Mouse (Mus musculus): ENCODE results near the gene Med22.
"Not testable (repeated sequence)": the region's sequence is repeated elsewhere in the genome, so short reads cannot be mapped to it uniquely, and the experiment has no call there.

Med22 gene

DNA sequence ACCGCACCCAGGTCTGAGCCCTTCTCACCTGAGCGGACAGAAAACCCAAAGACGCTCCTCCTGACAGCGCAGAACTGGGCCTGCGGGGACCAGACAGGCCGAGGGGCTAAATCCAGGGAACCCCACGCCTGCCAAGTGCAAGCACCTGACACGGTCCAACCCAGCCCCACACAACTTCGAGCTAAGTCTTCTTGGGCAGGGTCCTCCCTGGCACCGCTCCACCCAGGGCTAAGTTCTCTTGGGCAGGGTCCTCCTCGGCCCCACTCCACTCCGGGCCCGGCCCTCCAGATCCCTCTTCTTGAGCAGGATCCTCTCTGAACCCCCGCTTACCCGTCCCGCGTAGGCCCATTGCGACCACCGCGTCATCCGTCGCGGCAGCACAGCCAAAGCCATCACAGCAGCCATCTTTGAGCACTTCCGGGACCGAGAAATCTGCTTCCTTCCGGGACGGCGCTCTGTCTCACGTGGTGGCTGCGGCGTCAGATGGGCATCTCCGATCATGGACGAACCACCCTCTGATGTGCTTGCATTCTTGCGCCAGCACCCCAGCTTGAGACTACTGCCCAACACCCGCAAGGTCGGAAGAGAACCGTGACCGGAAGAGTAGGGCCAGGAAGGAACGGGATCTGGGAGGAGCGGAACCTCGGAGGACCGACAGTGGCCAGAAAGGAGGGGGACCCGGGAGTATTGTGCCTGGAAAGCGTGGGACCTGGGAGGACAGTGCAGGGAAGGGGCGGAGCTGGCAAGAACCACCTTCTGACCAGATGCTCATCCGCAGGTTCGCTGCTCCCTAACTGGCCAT lies 5.7 kb upstream of the Med22 start, which contains the start of the genes Surf2 and Surf1:
TSS of gene Surf2 (plus strand) at position 441 of the 802 bp plus-strand sequence.
TSS of gene Surf1 (minus strand) at position 604 of the 802 bp plus-strand sequence.
- DNase-seq = peak; percentile 90

GRCm38 (mm10) chr2:26914148-26914941 lies 3.9 kb upstream of the Med22 start:
- no peak for DNase-seq

DNA sequence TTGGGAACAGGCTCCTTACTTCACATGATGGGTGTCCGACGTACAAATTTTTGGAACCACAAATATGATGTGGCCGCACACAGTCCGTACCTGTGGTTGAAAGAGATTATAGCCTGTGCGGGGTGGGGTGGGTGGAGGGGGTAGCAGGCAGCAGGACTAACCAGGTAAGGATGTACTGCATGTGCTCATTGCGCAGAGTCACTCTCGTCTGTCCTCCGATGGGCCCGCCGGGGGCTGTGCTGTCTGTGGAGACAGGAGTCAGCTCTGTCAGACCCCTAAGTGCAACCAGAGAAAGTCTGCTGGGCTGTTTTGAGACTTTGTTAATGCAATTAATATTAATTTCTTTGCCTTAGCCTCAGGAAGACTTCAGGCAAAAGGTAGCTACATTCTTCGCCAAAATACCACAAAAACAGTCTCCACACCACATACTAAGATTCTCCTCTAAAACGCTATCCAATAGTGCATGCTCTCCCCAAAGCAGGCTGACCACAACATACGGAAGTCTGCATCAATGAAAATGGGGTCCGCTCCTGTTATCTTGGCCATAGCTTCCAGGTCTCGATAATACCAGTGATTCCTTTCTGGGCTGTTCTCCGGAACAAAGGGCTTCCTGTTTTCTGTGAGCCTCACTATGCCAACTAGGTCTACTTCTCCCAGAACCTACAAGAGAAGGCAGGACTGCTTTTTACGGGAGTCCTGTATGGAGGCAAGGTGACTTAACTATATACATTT lies 3.1 kb upstream of the Med22 start:
- DNase-seq = no peak

GRCm38 (mm10) chr2:26912253-26912770 lies 1.8 kb upstream of the Med22 start:
- DNase-seq = no peak

DNA sequence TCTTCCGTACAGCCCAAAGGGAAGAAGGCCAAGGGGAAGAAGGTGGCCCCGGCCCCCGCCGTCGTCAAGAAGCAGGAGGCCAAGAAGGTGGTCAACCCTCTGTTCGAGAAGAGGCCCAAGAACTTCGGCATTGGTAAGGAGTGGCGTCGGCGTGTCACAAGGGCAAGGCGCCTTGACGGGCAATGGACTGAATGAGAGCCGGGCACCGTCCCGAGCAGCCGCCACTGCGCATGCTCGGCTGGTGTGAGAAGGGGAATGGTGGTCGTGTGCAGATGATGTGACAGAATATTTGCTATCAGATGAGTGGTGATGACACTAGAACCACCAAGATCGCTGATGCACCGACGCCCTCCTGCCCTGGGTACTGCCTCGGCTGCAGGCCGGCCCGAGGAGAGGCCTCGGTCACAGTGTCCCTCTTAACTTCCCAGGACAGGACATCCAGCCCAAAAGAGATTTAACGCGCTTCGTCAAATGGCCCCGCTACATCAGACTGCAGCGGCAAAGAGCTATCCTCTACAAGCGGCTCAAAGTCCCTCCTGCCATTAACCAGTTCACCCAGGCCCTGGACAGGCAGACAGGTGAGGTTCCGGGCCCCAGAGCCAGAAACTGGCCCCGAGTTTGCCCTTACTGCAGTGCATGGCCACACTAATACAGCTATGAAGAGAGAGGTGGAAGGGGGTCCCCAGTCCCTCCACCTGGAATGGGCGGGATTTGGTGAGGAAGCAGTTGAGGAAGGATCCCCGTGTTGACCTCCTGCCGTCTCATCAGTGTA lies 703 bp upstream of the Med22 start:
- DNase-seq = peak; percentile 84 to 88

- no peak for DNase-seq
Measured at GRCm38 (mm10) chr2:26909387-26909784, 1.1 kb downstream of the Med22 start.

DNA sequence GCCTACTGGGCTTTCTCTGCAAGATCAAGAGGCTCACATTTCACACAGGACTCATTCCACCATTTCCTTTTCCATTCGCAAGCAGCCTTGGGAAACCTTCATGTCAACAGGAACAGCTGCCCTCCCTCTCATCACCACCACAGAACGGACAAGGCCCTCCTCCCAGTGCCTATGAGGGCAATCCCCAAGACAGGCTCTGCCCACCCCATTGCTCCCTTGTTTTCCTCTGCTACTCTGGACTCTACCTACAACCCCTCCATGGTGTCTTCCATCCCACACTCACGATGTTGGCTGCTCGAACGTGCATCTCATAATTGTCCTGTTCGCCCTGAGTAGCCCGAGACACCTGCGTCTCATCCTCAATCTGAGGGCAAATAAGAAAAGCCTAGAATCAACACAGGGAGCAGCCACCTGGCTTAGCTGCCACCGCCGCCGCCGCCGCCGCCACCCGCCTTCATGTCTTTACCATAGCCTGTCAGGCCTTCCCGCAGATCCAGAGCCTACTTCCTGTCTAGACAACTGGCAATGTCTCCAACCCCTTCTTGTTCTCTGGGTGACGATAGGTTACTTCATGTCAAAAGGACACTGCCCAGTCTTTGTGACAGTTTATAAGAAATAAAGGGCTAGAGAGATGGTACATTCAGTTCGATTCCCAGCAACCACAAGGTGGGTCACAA lies 1.6 kb downstream of the Med22 start:
- DNase-seq = peak in 1 of 2 experiments; percentile 17

GRCm38 (mm10) chr2:26907109-26907508 lies 3.4 kb downstream of the Med22 start:
- DNase-seq = peak; percentile 67 to 73

GRCm38 (mm10) chr2:26906431-26906830 lies 4.0 kb downstream of the Med22 start:
- DNase-seq = no peak

DNA sequence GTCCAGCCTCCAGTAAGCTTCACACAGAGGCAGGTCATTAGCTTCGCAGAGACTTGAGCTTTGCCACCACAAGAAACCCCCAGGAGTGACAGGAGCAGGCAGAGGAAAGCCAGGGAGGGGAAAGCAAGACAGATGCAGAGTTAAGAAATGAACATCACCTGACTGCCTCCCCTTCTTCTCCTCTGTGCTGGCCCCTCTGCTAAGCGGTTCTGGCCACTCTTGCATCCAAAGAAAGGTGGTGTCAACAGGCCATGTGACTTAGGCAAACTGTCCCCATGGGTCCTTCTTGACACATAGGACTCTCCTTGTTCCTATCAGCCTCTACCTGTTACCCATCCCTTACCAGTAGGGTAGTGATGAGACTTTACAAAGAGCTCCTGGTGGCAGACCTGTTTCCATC lies 4.5 kb downstream of the Med22 start:
- no peak for DNase-seq

DNA sequence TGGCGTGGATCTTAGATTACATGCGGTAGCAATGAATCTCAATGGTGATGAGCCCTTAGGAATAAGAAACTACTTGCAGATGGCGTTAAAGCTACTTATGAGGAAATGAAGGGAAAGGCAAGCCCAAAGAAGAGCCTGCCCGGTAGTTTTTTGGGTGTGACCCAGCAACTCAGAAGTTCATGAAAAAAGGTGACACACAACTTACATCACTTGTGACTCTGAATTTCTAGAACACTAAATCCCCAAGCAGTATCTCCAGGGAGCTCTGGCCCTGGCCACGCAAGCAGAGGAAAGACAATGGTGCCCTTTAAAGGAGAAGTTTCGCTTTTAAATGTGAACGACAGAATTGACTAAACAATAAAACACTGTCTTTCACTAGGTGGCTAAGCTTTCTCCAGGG lies 7.2 kb downstream of the Med22 start:
- DNase-seq = no peak

GRCm38 (mm10) chr2:26902467-26903220 lies 7.8 kb downstream of the Med22 start, which contains the start of gene Surf6:
TSS of gene Surf6 (minus strand) at chr2:26902879.
- DNase-seq = peak; percentile 94 to 96

- DNase-seq = no peak
Measured at GRCm38 (mm10) chr2:26901834-26902400, 8.6 kb downstream of the Med22 start.

DNA sequence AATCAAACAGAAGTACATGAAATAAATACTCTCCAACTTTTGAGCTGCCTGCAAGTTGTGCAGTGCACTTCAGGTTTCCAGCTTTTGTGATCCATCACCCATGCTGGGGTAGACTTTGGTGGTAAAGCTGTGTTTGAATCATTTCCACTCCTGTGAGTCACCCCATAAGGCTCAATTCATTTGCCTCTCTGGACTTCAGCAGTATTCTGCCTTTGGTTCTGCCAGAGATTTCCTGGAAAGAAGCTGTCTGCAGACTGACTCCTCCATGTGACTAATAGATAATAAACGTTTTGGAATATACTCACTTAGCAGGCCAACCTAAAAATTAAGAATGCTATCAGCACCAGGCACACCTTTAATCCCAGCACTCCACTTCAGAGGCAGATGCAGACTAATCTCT lies 9.7 kb downstream of the Med22 start:
- no peak for DNase-seq

- DNase-seq = no peak
Measured at GRCm38 (mm10) chr2:26895898-26896297, 14.6 kb downstream of the Med22 start.

- DNase-seq = not testable (repeated sequence)
Measured at GRCm38 (mm10) chr2:26886170-26886569, 24.3 kb downstream of the Med22 start.

GRCm38 (mm10) chr2:26885541-26885940 lies 24.9 kb downstream of the Med22 start:
- not testable (repeated sequence) for DNase-seq

DNA sequence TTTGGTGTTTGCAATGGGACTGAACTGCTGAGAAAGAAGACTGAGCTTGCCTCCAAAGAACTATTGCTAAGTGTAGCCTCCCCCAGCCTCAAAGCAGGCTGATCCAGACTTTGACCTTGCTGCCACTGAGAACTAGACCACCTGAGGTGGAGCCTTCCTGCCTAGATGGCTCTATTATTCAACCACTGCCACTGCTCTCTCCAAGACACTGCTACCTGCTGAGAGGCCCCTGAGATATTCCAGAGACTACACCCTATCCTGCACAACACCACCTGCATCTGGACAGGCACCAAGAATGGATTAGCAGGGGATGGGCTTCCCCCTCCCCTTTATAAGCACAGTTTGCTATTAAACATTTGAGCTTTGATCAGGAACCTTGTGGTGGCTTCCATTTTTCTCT lies 31.9 kb downstream of the Med22 start:
- no peak for DNase-seq

DNA sequence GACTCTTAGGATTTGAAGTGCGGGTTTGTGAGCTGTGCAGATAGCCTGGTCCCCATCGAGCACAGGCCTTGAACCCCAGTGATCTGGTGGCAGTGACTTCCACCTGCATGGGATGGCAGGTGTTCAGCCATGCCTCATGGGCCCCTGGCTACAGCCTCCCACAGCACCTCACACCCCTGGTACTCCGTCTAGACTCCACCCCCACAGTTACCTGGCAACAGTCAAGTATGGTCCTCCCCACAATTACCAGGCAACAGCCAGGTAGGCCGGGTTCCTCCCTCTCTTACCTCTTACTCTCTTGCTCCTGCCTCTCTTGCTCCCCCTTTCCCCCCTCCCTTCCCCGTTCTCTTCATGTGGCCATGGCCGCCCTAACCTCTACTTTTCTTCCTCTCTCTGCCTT lies 39.8 kb downstream of the Med22 start:
- DNase-seq = no peak

- no peak for DNase-seq
Measured at GRCm38 (mm10) chr2:26864879-26865278, 45.6 kb downstream of the Med22 start, which contains the start of gene Abo. TSS of gene Abo (minus strand) at chr2:26864979.
